Mouse (Mus musculus) lung, adult 2 months (tissue): ENCODE measurements around the gene Phc3. TPM values are rescaled to one million over a fixed set of nuclear protein-coding genes. Genes with fewer than 3 reads are reported as not detected.
A peak's percentile ranks its signal among the peaks of the same experiment; 100 is the strongest.

Experiments used
- DNase-seq: peaks from one replicate; pipeline ENCODE4 v3.0.0; 2022
- H3K4me1 ChIP-seq: fragments of 200-500 bp; 2 replicates; pipeline ENCODE4 v1.6.1; 2011; ENCODE audit warnings: low read length; ENCODE audit not compliant: control insufficient read depth, insufficient read depth
- H3K4me3 ChIP-seq: fragments of 200-500 bp; replicated peaks from 2 replicates; pipeline ENCODE3; 2011; ENCODE audit warnings: low read depth, mild to moderate bottlenecking, control low read depth, low read length; ENCODE audit errors: extremely low read depth
- CTCF ChIP-seq: fragments of 200-500 bp; IDR thresholded peaks from 2 replicates; pipeline ENCODE4 v1.5.1; 2011; ENCODE audit warnings: mild to moderate bottlenecking, low read length, control low read depth; ENCODE audit not compliant: insufficient read depth
- POLR2A ChIP-seq: fragments of 200-500 bp; IDR thresholded peaks from 2 replicates; pipeline ENCODE4 v1.6.1; 2011; ENCODE audit warnings: low read depth, mild to moderate bottlenecking, control low read depth, low read length, borderline replicate concordance; ENCODE audit errors: extremely low read depth
- WGBS: fragments of 180-500 bp; shearing (Covaris S2); methylation state at CpG from one replicate; pipeline ENCODE4 v1.1.7; 2018; 5-methylcytosine and 5-hydroxymethylcytosine counted together
- polyA plus RNA-seq: library from polyadenylated mRNA; depleted of rRNA; stranded (reverse); fragments of >200 nt; gene quantifications from 2 replicates; pipeline ENCODE4 v1.2.3, GENCODE M21; 2012

Phc3 gene
- polyA plus RNA-seq, 1 experiment = 33.7 TPM

GRCm38 (mm10) chr3:30999401-31000017 lies 30.3 kb upstream of the Phc3 start:
- WGBS = 55% methylated on average over 10 of the region's 10 CpGs
- H3K4me3 ChIP-seq = no peak overlapping the region
- TF ChIP-seq POLR2A = no peak
- TF ChIP-seq CTCF = no peak
- DNase-seq = peak; percentile 48
- peaks cover 15% of the 10 kb centered on the region for H3K4me1 ChIP-seq

GRCm38 (mm10) chr3:30996688-30997014 lies 27.4 kb upstream of the Phc3 start:
- 15% methylated on average over 4 of the region's 4 CpGs for WGBS
- Histone ChIP-seq H3K4me3 (peak overlapping the region; percentile 93), H3K4me1 (peaks cover 16% of the 10 kb centered on the region)
- DNase-seq = no peak
- no peak for TF ChIP-seq POLR2A
- no peak for TF ChIP-seq CTCF

- TF ChIP-seq POLR2A (no peak), CTCF (no peak)
- peak overlapping the region; percentile 93 for H3K4me3 ChIP-seq
- H3K4me1 ChIP-seq = peaks cover 11% of the 10 kb centered on the region
- WGBS = under 1% methylated on average over 46 of the region's 49 CpGs
- DNase-seq = no peak
Measured at GRCm38 (mm10) chr3:30995899-30996687, 26.9 kb upstream of the Phc3 start.

GRCm38 (mm10) chr3:30995283-30995898 lies 26.2 kb upstream of the Phc3 start, which contains the start of gene Prkci:
Gene Prkci (plus strand): TSS chr3:30995747.
- 1% methylated on average over 49 of the region's 50 CpGs for WGBS
- H3K4me3 ChIP-seq = peak within 1 kb of the TSS; percentile 93
- TF ChIP-seq POLR2A = peak; percentile 72; the same call in 1 of the 2 replicates
- no peak for TF ChIP-seq CTCF
- peak; percentile 94 for DNase-seq
- H3K4me1 ChIP-seq = peaks cover 10% of the 10 kb centered on the region

GRCm38 (mm10) chr3:30994859-30995258 lies 25.6 kb upstream of the Phc3 start:
- TF ChIP-seq CTCF = no peak
- no peak for TF ChIP-seq POLR2A
- peak overlapping the region; percentile 70 for H3K4me3 ChIP-seq
- WGBS = 12% methylated on average over 6 of the region's 6 CpGs
- no peak for DNase-seq
- peaks cover 5% of the 10 kb centered on the region; the same call in 1 of the 2 replicates for H3K4me1 ChIP-seq

- no peak for TF ChIP-seq CTCF
- TF ChIP-seq POLR2A = no peak
- Histone ChIP-seq H3K4me3 (no peak overlapping the region), H3K4me1 (peaks cover 5% of the 10 kb centered on the region; the same call in 1 of the 2 replicates)
- no peak for DNase-seq
Measured at GRCm38 (mm10) chr3:30993066-30993573, 23.9 kb upstream of the Phc3 start.

GRCm38 (mm10) chr3:30992161-30992560 lies 22.9 kb upstream of the Phc3 start:
- Histone ChIP-seq H3K4me3 (no peak overlapping the region), H3K4me1 (peaks cover 5% of the 10 kb centered on the region; the same call in 1 of the 2 replicates)
- WGBS = 56% methylated on average over 7 of the region's 7 CpGs
- DNase-seq = no peak
- TF ChIP-seq CTCF = no peak
- no peak for TF ChIP-seq POLR2A

GRCm38 (mm10) chr3:30987396-30988318 lies 18.4 kb upstream of the Phc3 start:
- TF ChIP-seq POLR2A (no peak), CTCF (no peak)
- 77% methylated on average over 9 of the region's 9 CpGs for WGBS
- DNase-seq = no peak
- H3K4me1 ChIP-seq = peaks cover 2% of the 10 kb centered on the region; the same call in 1 of the 2 replicates
- no peak overlapping the region for H3K4me3 ChIP-seq

GRCm38 (mm10) chr3:30982924-30983536 lies 13.8 kb upstream of the Phc3 start:
- H3K4me3 ChIP-seq = no peak overlapping the region
- 59% methylated on average over 8 of the region's 8 CpGs for WGBS
- H3K4me1 ChIP-seq = no peaks in the 10 kb centered on the region
- no peak for TF ChIP-seq CTCF
- no peak for TF ChIP-seq POLR2A
- no peak for DNase-seq
